Mouse (Mus musculus) brain, adult 2 months (tissue): Measurements from ENCODE around the gene Sugt1.

ENCODE experiments used
- DNase-seq: peaks from one replicate; pipeline ENCODE4 v3.0.0; 2011; ENCODE audit warnings: low read depth, low spot score

Gene Sugt1

GRCm38 (mm10) chr14:79677108-79677753, 89.7 kb downstream of the Sugt1 start:
- DNase-seq: peak; percentile 37

- DNase-seq: peak; percentile 73
Observed at GRCm38 (mm10) chr14:79677891-79678687, 90.6 kb downstream of the Sugt1 start.

DNA sequence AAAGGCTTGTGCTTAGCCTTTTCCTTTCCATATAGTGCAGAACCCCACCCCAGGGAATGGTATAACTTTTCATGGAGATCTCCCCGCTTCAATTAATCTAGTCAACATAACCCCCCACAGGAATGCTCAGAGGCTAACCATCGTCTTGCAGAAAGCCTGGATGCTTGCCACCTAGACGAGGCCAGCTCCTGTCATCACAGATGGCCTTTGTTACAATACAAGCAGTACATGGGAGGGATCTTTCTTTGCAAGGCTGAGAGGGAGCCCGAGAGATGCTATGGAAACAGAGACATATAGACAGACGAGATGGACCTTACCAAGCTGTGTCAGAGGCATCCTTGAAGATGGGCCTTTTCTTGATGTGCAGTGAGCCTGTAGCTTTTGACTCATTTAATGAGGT, 93.2 kb downstream of the Sugt1 start:
- DNase-seq: peak; percentile 73
